Comparison of ENCODE assay signal across 9 mouse cellular contexts in genomic region chr10:44328347-44328746, GRCm38 (mm10).
DNase-seq lines count a peak whose midpoint lies in the region; ATAC-seq lines count a peak whose summit lies in the region.
"Had no signal": no experiment of that assay in that cellular context is flagged by ENCODE, and none has a peak within 500 bp of the region (broad histone marks: within the 10 kb centered on the region; RNA-seq: fewer than 3 reads in every experiment).

No protein-coding gene starts in this region.

- H3K27me3 ChIP-seq in hindbrain, embryonic 14.5 days (ENCODE audit: control insufficient read depth, insufficient read depth, low read length): no peaks in the 10 kb centered on the region
- H3K27me3 ChIP-seq in hindbrain, embryonic 10.5 days (ENCODE audit: insufficient read depth, poor library complexity, severe bottlenecking): no peaks in the 10 kb centered on the region

- no peak overlapping the region for H3K4me3 ChIP-seq in hindbrain, embryonic 14.5 days (replicated peaks; ENCODE audit: low read length)
- no peak overlapping the region for H3K4me3 ChIP-seq in hindbrain, embryonic 10.5 days
- H3K4me3 ChIP-seq: erythroblast, embryonic 14.5 days had no signal

- no peak overlapping the region for H3K9ac ChIP-seq in hindbrain, embryonic 14.5 days

- DNase-seq in hindbrain, embryonic 14.5 days (ENCODE audit: low spot score): peak; percentile 79
- DNase-seq in hindbrain, embryonic 10.5 days (ENCODE audit: low spot score): no peak
- peak; percentile 54 for DNase-seq in CD4-positive helper T cell, adult 2 months (ENCODE audit: low read depth, low spot score)
- DNase-seq in ES-CJ7 (ENCODE audit: low read depth, low spot score): peak; percentile 22
- DNase-seq in embryo, embryonic 9.5 days (ENCODE audit: extremely low spot score): peak; percentile 37
- DNase-seq in left cerebral cortex, adult 18-20 months (ENCODE audit: low spot score in 2 of 2): peak; percentile 48 to 64
- peak; percentile 61 to 78 for DNase-seq in right cerebral cortex, postnatal 10 days (ENCODE audit: low spot score in 2 of 2)
- no peak for DNase-seq in ovary, postnatal 14 days (ENCODE audit: low spot score)

- no peak overlapping the region for H3K27ac ChIP-seq in hindbrain, embryonic 14.5 days
- no peak overlapping the region for H3K27ac ChIP-seq in hindbrain, embryonic 10.5 days

- H3K9me3 ChIP-seq in hindbrain, embryonic 14.5 days (ENCODE audit: control insufficient read depth, low read length): no peaks in the 10 kb centered on the region
- no peaks in the 10 kb centered on the region for H3K9me3 ChIP-seq in hindbrain, embryonic 10.5 days

- H3K4me1 ChIP-seq in hindbrain, embryonic 14.5 days (replicated peaks; ENCODE audit: control insufficient read depth, insufficient read depth, low read length): no peaks in the 10 kb centered on the region
- peaks cover 6% of the 10 kb centered on the region for H3K4me1 ChIP-seq in hindbrain, embryonic 10.5 days (replicated peaks)

- WGBS in hindbrain, embryonic 14.5 days: 64% methylated on average over 3 of the region's 3 CpGs
- WGBS in hindbrain, embryonic 10.5 days: 73% methylated on average over 3 of the region's 3 CpGs

- no peaks in the 10 kb centered on the region for H3K36me3 ChIP-seq in hindbrain, embryonic 14.5 days (replicated peaks; ENCODE audit: control insufficient read depth, insufficient read depth)
- no peaks in the 10 kb centered on the region for H3K36me3 ChIP-seq in hindbrain, embryonic 10.5 days

- ATAC-seq in hindbrain, embryonic 14.5 days (ENCODE audit: low FRiP score): no peak

- H3K4me2 ChIP-seq in hindbrain, embryonic 14.5 days (replicated peaks): no peak overlapping the region

Comparison
In these comparisons a context has a peak if more than half of its experiments do, and no peak if none do; other contexts are left out.
1. DNase-seq: peak in hindbrain, embryonic 14.5 days (single experiment), CD4-positive helper T cell, adult 2 months (single experiment), ES-CJ7 (single experiment), embryo, embryonic 9.5 days (single experiment), left cerebral cortex, adult 18-20 months (2 of 2) and right cerebral cortex, postnatal 10 days (2 of 2); none in hindbrain, embryonic 10.5 days (single experiment) and ovary, postnatal 14 days (single experiment).